Mouse (Mus musculus) forebrain, embryonic 16.5 days (tissue): ENCODE data around the gene Cmtm7. TPM values are rescaled to one million over a fixed set of nuclear protein-coding genes. Genes with fewer than 3 reads are reported as not detected.

ENCODE experiments used
- ATAC-seq: fragments of 200-750 bp; cut with Nextera tagmentation; 2 replicates; pipeline ENCODE4 v1.8.0; 2017; ENCODE audit warnings: mild to moderate bottlenecking, moderate library complexity
- H3K27ac ChIP-seq: fragments of 300-500 bp; sonication (generic); 2 replicates; pipeline ENCODE4 v1.5.1; 2014; ENCODE audit warnings: low read length, control low read depth
- H3K27me3 ChIP-seq: fragments of 300-500 bp; sonication (generic); replicated peaks from 2 replicates; pipeline ENCODE4 v1.6.1; 2014; ENCODE audit warnings: low read length; ENCODE audit not compliant: control insufficient read depth, insufficient read depth
- H3K36me3 ChIP-seq: fragments of 300-500 bp; sonication (generic); 2 replicates; pipeline ENCODE4 v1.6.1; 2014; ENCODE audit not compliant: control insufficient read depth, insufficient read depth
- H3K4me1 ChIP-seq: fragments of 300-500 bp; sonication (generic); replicated peaks from 2 replicates; pipeline ENCODE4 v1.6.1; 2014; ENCODE audit warnings: low read length; ENCODE audit not compliant: control insufficient read depth, insufficient read depth
- H3K4me2 ChIP-seq: fragments of 300-500 bp; sonication (generic); 2 replicates; pipeline ENCODE4 v1.6.1; 2014; ENCODE audit warnings: mild to moderate bottlenecking, low read length, control low read depth
- H3K4me3 ChIP-seq: fragments of 300-500 bp; sonication (generic); replicated peaks from 2 replicates; pipeline ENCODE4 v1.5.1; 2014; ENCODE audit warnings: mild to moderate bottlenecking, low read length, control low read depth
- H3K9ac ChIP-seq: fragments of 300-500 bp; sonication (generic); replicated peaks from 2 replicates; pipeline ENCODE4 v1.6.1; 2014; ENCODE audit warnings: low read depth, low read length, control low read depth
- H3K9me3 ChIP-seq: fragments of 300-500 bp; sonication (generic); 2 replicates; pipeline ENCODE4 v1.6.1; 2016; ENCODE audit warnings: low read length; ENCODE audit not compliant: control insufficient read depth
- WGBS: fragments of 180-500 bp; shearing (Covaris S2); extraction: QIAGEN DNeasy Blood & Tissue Kit; methylation state at CpG from one replicate; pipeline ENCODE4 v1.1.7; 2014; 5-methylcytosine and 5-hydroxymethylcytosine counted together
- polyA plus RNA-seq: library from polyadenylated mRNA; unstranded; fragments of >200 nt; fragmentation: Nextera tagmentation; extraction: Ambion mirVana; gene quantifications from 2 replicates; pipeline ENCODE4 v1.2.1, GENCODE M21; 2015

The Cmtm7 gene
- polyA plus RNA-seq, 1 experiment from 2014 or later: 14.6 TPM

- Histone ChIP-seq H3K36me3 (no peaks in the 10 kb centered on the region), H3K27ac (no peak overlapping the region), H3K4me2 (no peak overlapping the region), H3K27me3 (no peaks in the 10 kb centered on the region), H3K9me3 (no peaks in the 10 kb centered on the region), H3K4me1 (no peaks in the 10 kb centered on the region), H3K4me3 (no peak overlapping the region), H3K9ac (no peak overlapping the region)
- ATAC-seq: no peak
- 96% methylated on average over 7 of the region's 7 CpGs for WGBS
These were observed 34.5 kb upstream of the Cmtm7 start for GRCm38 (mm10) chr9:114816121-114816520.

- H3K4me3 ChIP-seq: no peak overlapping the region
- H3K27ac ChIP-seq: no peak overlapping the region
- 72% methylated on average over 4 of the region's 4 CpGs for WGBS
- no peaks in the 10 kb centered on the region for H3K27me3 ChIP-seq
- no peaks in the 10 kb centered on the region for H3K36me3 ChIP-seq
- ATAC-seq: no peak
- no peaks in the 10 kb centered on the region for H3K4me1 ChIP-seq
- H3K4me2 ChIP-seq: no peak overlapping the region
- H3K9ac ChIP-seq: no peak overlapping the region
- no peaks in the 10 kb centered on the region for H3K9me3 ChIP-seq
These were observed 33.7 kb upstream of the Cmtm7 start for GRCm38 (mm10) chr9:114815315-114815714.

GRCm38 (mm10) chr9:114812001-114812400 lies 30.3 kb upstream of the Cmtm7 start:
- no peak overlapping the region for H3K9ac ChIP-seq
- WGBS: 93% methylated on average over 4 of the region's 4 CpGs
- H3K4me3 ChIP-seq: no peak overlapping the region
- H3K4me1 ChIP-seq: peaks cover under 1% of the 10 kb centered on the region
- no peaks in the 10 kb centered on the region for H3K27me3 ChIP-seq
- H3K4me2 ChIP-seq: no peak overlapping the region
- no peak for ATAC-seq
- no peaks in the 10 kb centered on the region for H3K9me3 ChIP-seq
- H3K36me3 ChIP-seq: no peaks in the 10 kb centered on the region
- H3K27ac ChIP-seq: no peak overlapping the region

- Histone ChIP-seq H3K27ac (no peak overlapping the region), H3K36me3 (no peaks in the 10 kb centered on the region), H3K4me3 (no peak overlapping the region), H3K27me3 (no peaks in the 10 kb centered on the region), H3K9me3 (no peaks in the 10 kb centered on the region), H3K9ac (no peak overlapping the region), H3K4me2 (no peak overlapping the region), H3K4me1 (peaks cover 2% of the 10 kb centered on the region)
- 80% methylated on average over 11 of the region's 11 CpGs for WGBS
- ATAC-seq: no peak
These were observed 29.2 kb upstream of the Cmtm7 start for GRCm38 (mm10) chr9:114810837-114811236.

- H3K27me3 ChIP-seq: no peaks in the 10 kb centered on the region
These were observed 27.0 kb upstream of the Cmtm7 start for GRCm38 (mm10) chr9:114808671-114809070.

GRCm38 (mm10) chr9:114807261-114807660 lies 25.6 kb upstream of the Cmtm7 start:
- no peaks in the 10 kb centered on the region for H3K36me3 ChIP-seq
- no peak for ATAC-seq
- H3K9ac ChIP-seq: no peak overlapping the region
- no peak overlapping the region for H3K4me2 ChIP-seq
- no peak overlapping the region for H3K4me3 ChIP-seq
- H3K4me1 ChIP-seq: peaks cover 2% of the 10 kb centered on the region
- WGBS: 47% methylated on average over 8 of the region's 8 CpGs
- H3K9me3 ChIP-seq: no peaks in the 10 kb centered on the region
- H3K27ac ChIP-seq: no peak overlapping the region
- H3K27me3 ChIP-seq: no peaks in the 10 kb centered on the region

More at GRCm38 (mm10) chr9:114808671-114809070, 27.0 kb upstream of the Cmtm7 start:
- H3K36me3 ChIP-seq: no peaks in the 10 kb centered on the region
- no peak overlapping the region for H3K4me3 ChIP-seq
- H3K4me1 ChIP-seq: peaks cover 2% of the 10 kb centered on the region
- H3K9ac ChIP-seq: no peak overlapping the region
- no peak for ATAC-seq
- no peak overlapping the region for H3K4me2 ChIP-seq
- WGBS: 94% methylated on average over 5 of the region's 5 CpGs
- H3K9me3 ChIP-seq: no peaks in the 10 kb centered on the region
- no peak overlapping the region for H3K27ac ChIP-seq

GRCm38 (mm10) chr9:114805151-114805671 lies 23.6 kb upstream of the Cmtm7 start:
- WGBS: 63% methylated on average over 19 of the region's 19 CpGs
- no peak for ATAC-seq
- H3K36me3 ChIP-seq: no peaks in the 10 kb centered on the region
- H3K4me3 ChIP-seq: no peak overlapping the region
- peaks cover 2% of the 10 kb centered on the region for H3K4me1 ChIP-seq
- no peak overlapping the region for H3K9ac ChIP-seq
- H3K27ac ChIP-seq: no peak overlapping the region
- no peaks in the 10 kb centered on the region for H3K9me3 ChIP-seq
- no peaks in the 10 kb centered on the region for H3K27me3 ChIP-seq
- no peak overlapping the region for H3K4me2 ChIP-seq

GRCm38 (mm10) chr9:114802191-114802590 lies 20.5 kb upstream of the Cmtm7 start:
- Histone ChIP-seq H3K4me3 (no peak overlapping the region), H3K4me1 (peaks cover 6% of the 10 kb centered on the region), H3K27me3 (no peaks in the 10 kb centered on the region), H3K9me3 (no peaks in the 10 kb centered on the region), H3K27ac (no peak overlapping the region), H3K9ac (no peak overlapping the region), H3K4me2 (no peak overlapping the region), H3K36me3 (no peaks in the 10 kb centered on the region)
- ATAC-seq: no peak
- 77% methylated on average over 1 of the region's 1 CpGs for WGBS

GRCm38 (mm10) chr9:114801301-114801700 lies 19.6 kb upstream of the Cmtm7 start:
- no peak for ATAC-seq
- WGBS: 62% methylated on average over 15 of the region's 15 CpGs

GRCm38 (mm10) chr9:114799498-114800107 lies 17.9 kb upstream of the Cmtm7 start:
- WGBS: 49% methylated on average over 10 of the region's 10 CpGs
- Histone ChIP-seq H3K36me3 (no peaks in the 10 kb centered on the region), H3K27me3 (no peaks in the 10 kb centered on the region), H3K9me3 (no peaks in the 10 kb centered on the region), H3K9ac (no peak overlapping the region), H3K4me3 (no peak overlapping the region), H3K4me2 (no peak overlapping the region), H3K4me1 (peaks cover 4% of the 10 kb centered on the region), H3K27ac (no peak overlapping the region)
- ATAC-seq: no peak

More at GRCm38 (mm10) chr9:114801301-114801700, 19.6 kb upstream of the Cmtm7 start:
- no peak overlapping the region for H3K27ac ChIP-seq
- H3K4me3 ChIP-seq: no peak overlapping the region
- H3K36me3 ChIP-seq: no peaks in the 10 kb centered on the region
- no peak overlapping the region for H3K9ac ChIP-seq
- peaks cover 4% of the 10 kb centered on the region for H3K4me1 ChIP-seq
- no peaks in the 10 kb centered on the region for H3K9me3 ChIP-seq
- H3K4me2 ChIP-seq: no peak overlapping the region
- no peaks in the 10 kb centered on the region for H3K27me3 ChIP-seq
